ENCODE assay signal across 23 mouse cellular contexts in the genomic region with DNA sequence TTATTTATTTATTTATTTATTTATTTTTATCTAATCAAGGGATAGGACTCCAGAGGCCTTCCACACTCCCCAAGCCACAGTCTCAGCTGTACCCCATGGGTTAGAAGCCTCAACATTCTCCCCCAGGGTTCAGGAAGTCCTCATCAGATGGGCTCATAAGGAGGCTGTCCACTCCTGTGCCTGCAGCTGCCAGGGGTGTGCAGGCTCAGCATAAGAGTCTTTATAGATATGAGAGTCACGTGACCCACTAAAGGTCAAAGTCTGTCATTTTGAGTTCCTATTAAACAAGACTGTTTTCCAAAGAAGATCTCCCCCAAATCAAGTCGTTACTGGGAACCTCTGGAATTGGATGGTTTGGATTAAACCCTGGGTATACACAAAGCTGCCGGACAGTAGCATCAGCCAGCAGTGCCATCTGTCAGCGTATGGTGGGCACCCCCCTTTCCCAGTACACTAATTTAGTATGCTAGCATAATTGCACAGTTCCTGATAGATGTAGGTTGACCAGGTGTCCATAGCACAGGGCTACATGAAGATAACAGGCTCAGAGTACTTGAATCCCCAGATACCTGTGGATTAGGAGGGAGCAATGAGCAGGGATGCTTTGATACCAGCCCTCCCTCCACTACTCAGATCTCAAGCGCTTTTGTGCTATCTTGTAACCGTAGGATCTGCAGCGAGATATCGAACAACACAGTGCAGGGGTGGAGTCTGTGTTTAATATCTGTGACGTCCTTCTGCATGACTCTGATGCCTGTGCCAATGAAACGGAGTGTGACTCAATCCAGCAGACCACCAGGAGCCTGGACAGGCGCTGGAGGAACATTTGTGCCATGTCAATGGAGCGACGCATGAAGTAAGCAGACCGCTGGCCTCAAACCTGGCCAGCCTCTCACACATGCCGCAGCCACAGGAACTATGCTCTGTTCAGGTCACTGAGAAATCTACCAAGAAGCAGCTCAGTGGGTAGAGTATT.
DNase-seq lines count a peak whose midpoint lies in the region; ATAC-seq and TF ChIP-seq lines count a peak whose summit lies in the region.
"Had no signal": no experiment of that assay in that cellular context is flagged by ENCODE, and none has a peak within 500 bp of the region (broad histone marks: within the 10 kb centered on the region; RNA-seq: fewer than 3 reads in every experiment).

No protein-coding gene starts in this region.

- peak; percentile 38 for DNase-seq in cerebellum, adult 9-10 months
- no peak for DNase-seq in cerebellum, postnatal 4 days (ENCODE audit: low spot score in 2 of 2)
- DNase-seq in heart, postnatal 0 days (ENCODE audit: low spot score) = no peak
- DNase-seq in heart, adult 18-20 months = no peak
- peak; percentile 46 for DNase-seq in lung, postnatal 0 days (ENCODE audit: low spot score)
- no peak for DNase-seq in lung, postnatal 14 days
- no peak for DNase-seq in adrenal gland, adult 18-20 months (ENCODE audit: low spot score in 2 of 2)
- DNase-seq: adrenal gland, postnatal 10 days; cerebellum, postnatal 25 days; gastrocnemius, postnatal 36 days; kidney, adult 11 months; liver; retina, postnatal 1 day; thymus, postnatal 4 days had no signal

- 76% methylated on average over 15 of the region's 15 CpGs for WGBS in heart, postnatal 0 days
- WGBS in lung, postnatal 0 days = 77% methylated on average over 15 of the region's 15 CpGs

- H3K27ac ChIP-seq in heart, postnatal 0 days (ENCODE audit: low read depth) = no peak overlapping the region
- no peak overlapping the region for H3K27ac ChIP-seq in lung, postnatal 0 days (ENCODE audit: low read length)
- H3K27ac ChIP-seq: forebrain, embryonic 15.5 days; kidney, postnatal 0 days; layer of hippocampus, adult 2 months; macrophage; midbrain, embryonic 13.5 days had no signal

- peaks cover 20% of the 10 kb centered on the region for H3K4me1 ChIP-seq in heart, postnatal 0 days (ENCODE audit: control insufficient read depth, insufficient read depth)
- H3K4me1 ChIP-seq in lung, postnatal 0 days (ENCODE audit: insufficient read depth, low read depth, low read length) = no peaks in the 10 kb centered on the region
- H3K4me1 ChIP-seq: forebrain, embryonic 15.5 days; midbrain, embryonic 13.5 days had no signal

- ATAC-seq in heart, postnatal 0 days (ENCODE audit: insufficient read depth, low read depth) = peak; percentile 35; the same call in 1 of the 2 replicates
- ATAC-seq in lung, postnatal 0 days = peak; percentile 37
- 0 out of 2 replicates have a peak, but pooled peaks have one; percentile 34 for ATAC-seq in megakaryocyte-erythroid progenitor cell, adult 5-6 weeks (replicated peaks; ENCODE audit: low FRiP score, low TSS enrichment, poor library complexity, severe bottlenecking)
- ATAC-seq: forebrain, embryonic 15.5 days; midbrain, embryonic 13.5 days had no signal

- H3K9ac ChIP-seq in heart, postnatal 0 days (replicated peaks; ENCODE audit: low read depth, low read length) = no peak overlapping the region
- H3K9ac ChIP-seq in lung, postnatal 0 days (replicated peaks; ENCODE audit: low read depth) = no peak overlapping the region
- H3K9ac ChIP-seq: forebrain, embryonic 15.5 days; heart, embryonic 12.5 days; midbrain, embryonic 13.5 days had no signal

- TF ChIP-seq CTCF in heart, postnatal 0 days (IDR thresholded peaks at IDR 0.05; ENCODE audit: low read depth) = no peak
- no peak for TF ChIP-seq CTCF in lung, postnatal 0 days (IDR thresholded peaks at IDR 0.05)

- H3K9me3 ChIP-seq in heart, postnatal 0 days (replicated peaks; ENCODE audit: control insufficient read depth, low read length) = no peaks in the 10 kb centered on the region
- H3K9me3 ChIP-seq in lung, postnatal 0 days (ENCODE audit: low read length) = no peaks in the 10 kb centered on the region
- H3K9me3 ChIP-seq: forebrain, embryonic 15.5 days; heart, embryonic 12.5 days; midbrain, embryonic 13.5 days had no signal

- no peaks in the 10 kb centered on the region for H3K27me3 ChIP-seq in heart, postnatal 0 days (ENCODE audit: control insufficient read depth, insufficient read depth, low read length)
- no peaks in the 10 kb centered on the region for H3K27me3 ChIP-seq in lung, postnatal 0 days (replicated peaks; ENCODE audit: insufficient read depth, low read length)
- H3K27me3 ChIP-seq: CH12.LX; forebrain, embryonic 15.5 days; heart, embryonic 12.5 days; midbrain, embryonic 13.5 days had no signal

- peaks cover 48% of the 10 kb centered on the region for H3K36me3 ChIP-seq in heart, postnatal 0 days (replicated peaks; ENCODE audit: control insufficient read depth, insufficient read depth, low read length)
- peaks cover 38% of the 10 kb centered on the region; the same call in 1 of the 2 replicates for H3K36me3 ChIP-seq in lung, postnatal 0 days (ENCODE audit: insufficient read depth, low read length)

- no peak overlapping the region for H3K4me2 ChIP-seq in heart, postnatal 0 days (ENCODE audit: low read depth, low read length)
- H3K4me2 ChIP-seq in lung, postnatal 0 days (replicated peaks; ENCODE audit: low read depth, low read length) = no peak overlapping the region
- H3K4me2 ChIP-seq: forebrain, embryonic 15.5 days; heart, embryonic 12.5 days; midbrain, embryonic 13.5 days had no signal

- no peak for TF ChIP-seq EP300 in heart, postnatal 0 days (IDR thresholded peaks at IDR 0.05; ENCODE audit: low read depth)
- no peak for TF ChIP-seq EP300 in lung, postnatal 0 days (IDR thresholded peaks at IDR 0.05)

- H3K4me3 ChIP-seq in heart, postnatal 0 days (ENCODE audit: low read depth, low read length) = no peak overlapping the region
- H3K4me3 ChIP-seq in lung, postnatal 0 days (ENCODE audit: low read depth, low read length) = no peak overlapping the region
- H3K4me3 ChIP-seq: erythroblast, embryonic 14.5 days; forebrain, embryonic 15.5 days; heart, embryonic 12.5 days; layer of hippocampus, adult 2 months; midbrain, embryonic 13.5 days had no signal

Comparison
In these comparisons a context has a peak if more than half of its experiments do, and no peak if none do; other contexts are left out.
1. DNase-seq: peak in cerebellum, adult 9-10 months (single experiment) and lung, postnatal 0 days (single experiment); none in cerebellum, postnatal 4 days (0 of 2), heart, postnatal 0 days (single experiment), heart, adult 18-20 months (0 of 2), lung, postnatal 14 days (single experiment) and adrenal gland, adult 18-20 months (0 of 2).
2. Peak in every context shown above with its lines, with median percentiles within 50 percentile points of each other: ATAC-seq.